Mouse (Mus musculus) midbrain, postnatal 0 days (tissue): ENCODE measurements around the gene Ext2. TPM values are rescaled to one million over a fixed set of nuclear protein-coding genes. Genes with fewer than 3 reads are reported as not detected.
A peak's percentile ranks its signal among the peaks of the same experiment; 100 is the strongest.

Source experiments
- ATAC-seq: fragments of 200-750 bp; cut with Nextera tagmentation; 2 replicates; pipeline ENCODE4 v1.8.0; 2017; ENCODE audit warnings: moderate number of reproducible peaks, mild to moderate bottlenecking, moderate TSS enrichment, moderate library complexity; ENCODE audit not compliant: low FRiP score
- DNase-seq: peaks from one replicate; pipeline ENCODE4 v3.0.0-alpha.2; 2015; ENCODE audit warnings: low spot score
- H3K27ac ChIP-seq: fragments of 300-500 bp; sonication (generic); 2 replicates; pipeline ENCODE4 v1.5.1; 2014; ENCODE audit warnings: low read depth, mild to moderate bottlenecking, low read length, mixed read lengths
- H3K27me3 ChIP-seq: fragments of 300-500 bp; sonication (generic); 2 replicates; pipeline ENCODE4 v1.6.1; 2014; ENCODE audit warnings: low read length, control low read depth, mixed read lengths; ENCODE audit not compliant: insufficient read depth
- H3K36me3 ChIP-seq: fragments of 300-500 bp; sonication (generic); 2 replicates; pipeline ENCODE4 v1.6.1; 2014; ENCODE audit warnings: low read length, control low read depth, mixed read lengths; ENCODE audit not compliant: insufficient read depth
- H3K4me1 ChIP-seq: fragments of 300-500 bp; sonication (generic); 2 replicates; pipeline ENCODE4 v1.6.1; 2014; ENCODE audit warnings: mild to moderate bottlenecking, control low read depth, antibody characterized with exemption, low read length, mixed read lengths; ENCODE audit not compliant: insufficient read depth
- H3K4me2 ChIP-seq: fragments of 300-500 bp; sonication (generic); 2 replicates; pipeline ENCODE4 v1.6.1; 2014; ENCODE audit warnings: low read depth, mild to moderate bottlenecking, low read length, mixed read lengths; ENCODE audit not compliant: poor library complexity, severe bottlenecking
- H3K4me3 ChIP-seq: fragments of 300-500 bp; sonication (generic); 2 replicates; pipeline ENCODE4 v1.5.1; 2014; ENCODE audit warnings: low read depth, mild to moderate bottlenecking, low read length, moderate library complexity
- H3K9ac ChIP-seq: fragments of 300-500 bp; sonication (generic); replicated peaks from 2 replicates; pipeline ENCODE4 v1.6.1; 2014; ENCODE audit warnings: mild to moderate bottlenecking, low read length, moderate library complexity, mixed read lengths; ENCODE audit not compliant: poor library complexity, severe bottlenecking
- H3K9me3 ChIP-seq: fragments of 300-500 bp; sonication (generic); 2 replicates; pipeline ENCODE4 v1.6.1; 2016; ENCODE audit warnings: low read length, control low read depth
- CTCF ChIP-seq: IDR thresholded peaks from 2 replicates; pipeline ENCODE4 v1.5.1; 2016; ENCODE audit warnings: antibody characterized with exemption, mild to moderate bottlenecking
- WGBS: fragments of 180-500 bp; shearing (Covaris S2); extraction: QIAGEN DNeasy Blood & Tissue Kit; methylation state at CpG from one replicate; pipeline ENCODE4 v1.1.7; 2014; 5-methylcytosine and 5-hydroxymethylcytosine counted together
- polyA plus RNA-seq: library from polyadenylated mRNA; unstranded; fragments of >200 nt; fragmentation: Nextera tagmentation; extraction: Ambion mirVana; gene quantifications from 2 replicates; pipeline ENCODE4 v1.2.1, GENCODE M21; 2015
- total RNA-seq: library from RNA; depleted of rRNA; stranded (reverse); fragments of >200 nt; gene quantifications from 2 replicates; pipeline ENCODE4 v1.2.3, GENCODE M21; 2014

The Ext2 gene
- total and polyA plus RNA-seq, 2 experiments from 2014 or later: 42.7 to 74.1 TPM

- Histone ChIP-seq H3K4me3 (no peak overlapping the region), H3K9me3 (no peaks in the 10 kb centered on the region), H3K4me1 (peaks cover 11% of the 10 kb centered on the region), H3K27me3 (peaks cover 77% of the 10 kb centered on the region), H3K36me3 (no peaks in the 10 kb centered on the region), H3K27ac (no peak overlapping the region), H3K9ac (no peak overlapping the region), H3K4me2 (no peak overlapping the region)
- TF ChIP-seq CTCF: no peak
- ATAC-seq (no peak), DNase-seq (no peak)
- 28% methylated on average over 6 of the region's 6 CpGs for WGBS
These were observed 177.6 kb downstream of the Ext2 start for GRCm38 (mm10) chr2:93644731-93645130.

GRCm38 (mm10) chr2:93644234-93644633 is 178.1 kb downstream of the Ext2 start:
- no peak overlapping the region for H3K9ac ChIP-seq

GRCm38 (mm10) chr2:93643403-93643780 is 179.0 kb downstream of the Ext2 start:
- DNase-seq: no peak
- no peak for ATAC-seq
- no peaks in the 10 kb centered on the region for H3K36me3 ChIP-seq
- no peak for TF ChIP-seq CTCF
- H3K4me2 ChIP-seq: peak overlapping the region; percentile 45
- no peak overlapping the region for H3K9ac ChIP-seq
- peak overlapping the region; percentile 30 for H3K4me3 ChIP-seq
- H3K4me1 ChIP-seq: peaks cover 11% of the 10 kb centered on the region
- 3% methylated on average over 28 of the region's 28 CpGs for whole genome bisulfite sequencing
- no peak overlapping the region for H3K27ac ChIP-seq
- H3K9me3 ChIP-seq: no peaks in the 10 kb centered on the region
- H3K27me3 ChIP-seq: peaks cover 77% of the 10 kb centered on the region

More at GRCm38 (mm10) chr2:93644234-93644633, 178.1 kb downstream of the Ext2 start:
- WGBS: 21% methylated on average over 4 of the region's 4 CpGs
- H3K4me3 ChIP-seq: no peak overlapping the region
- DNase-seq: no peak
- H3K27ac ChIP-seq: no peak overlapping the region
- no peaks in the 10 kb centered on the region for H3K36me3 ChIP-seq
- peaks cover 11% of the 10 kb centered on the region for H3K4me1 ChIP-seq
- H3K27me3 ChIP-seq: peaks cover 78% of the 10 kb centered on the region
- TF ChIP-seq CTCF: no peak
- no peak for ATAC-seq
- H3K9me3 ChIP-seq: no peaks in the 10 kb centered on the region
- H3K4me2 ChIP-seq: no peak overlapping the region

GRCm38 (mm10) chr2:93634609-93635008 is 187.8 kb downstream of the Ext2 start:
- H3K27ac ChIP-seq: no peak overlapping the region
- H3K4me1 ChIP-seq: no peaks in the 10 kb centered on the region
- H3K4me2 ChIP-seq: no peak overlapping the region
- H3K4me3 ChIP-seq: no peak overlapping the region
- WGBS: 94% methylated on average over 4 of the region's 4 CpGs
- DNase-seq: no peak
- TF ChIP-seq CTCF: no peak
- no peak overlapping the region for H3K9ac ChIP-seq
- no peaks in the 10 kb centered on the region for H3K9me3 ChIP-seq
- H3K27me3 ChIP-seq: peaks cover 28% of the 10 kb centered on the region
- no peak for ATAC-seq
- no peaks in the 10 kb centered on the region for H3K36me3 ChIP-seq

- no peaks in the 10 kb centered on the region for H3K27me3 ChIP-seq
- ATAC-seq (no peak), DNase-seq (no peak)
- H3K4me3 ChIP-seq: no peak overlapping the region
- 85% methylated on average over 13 of the region's 13 CpGs for WGBS
- no peak overlapping the region for H3K27ac ChIP-seq
- no peaks in the 10 kb centered on the region for H3K36me3 ChIP-seq
- no peak overlapping the region for H3K4me2 ChIP-seq
- TF ChIP-seq CTCF: no peak
- no peaks in the 10 kb centered on the region for H3K9me3 ChIP-seq
- no peaks in the 10 kb centered on the region for H3K4me1 ChIP-seq
- H3K9ac ChIP-seq: no peak overlapping the region
These were observed 197.5 kb downstream of the Ext2 start for GRCm38 (mm10) chr2:93624665-93625408.

- H3K4me2 ChIP-seq: no peak overlapping the region
- H3K27ac ChIP-seq: no peak overlapping the region
- H3K4me3 ChIP-seq: no peak overlapping the region
- TF ChIP-seq CTCF: no peak
- no peaks in the 10 kb centered on the region for H3K4me1 ChIP-seq
- 52% methylated on average over 5 of the region's 5 CpGs for WGBS
- DNase-seq (peak; percentile 30), ATAC-seq (0 out of 2 replicates have a peak, but pooled peaks have one; percentile 13)
- no peak overlapping the region for H3K9ac ChIP-seq
- peaks cover 4% of the 10 kb centered on the region; the same call in 1 of the 2 replicates for H3K27me3 ChIP-seq
- no peaks in the 10 kb centered on the region for H3K36me3 ChIP-seq
- no peaks in the 10 kb centered on the region for H3K9me3 ChIP-seq
These were observed 203.0 kb downstream of the Ext2 start for GRCm38 (mm10) chr2:93619208-93619849.
